Mouse (Mus musculus): ENCODE measurements around the gene Alg3. TPM values are rescaled to one million over a fixed set of nuclear protein-coding genes. Genes with fewer than 3 reads are reported as not detected.

Alg3 gene
- total RNA-seq, 4 experiments from 2014 or later, result 8.1 to 15.5 (median 12.3) TPM

DNA sequence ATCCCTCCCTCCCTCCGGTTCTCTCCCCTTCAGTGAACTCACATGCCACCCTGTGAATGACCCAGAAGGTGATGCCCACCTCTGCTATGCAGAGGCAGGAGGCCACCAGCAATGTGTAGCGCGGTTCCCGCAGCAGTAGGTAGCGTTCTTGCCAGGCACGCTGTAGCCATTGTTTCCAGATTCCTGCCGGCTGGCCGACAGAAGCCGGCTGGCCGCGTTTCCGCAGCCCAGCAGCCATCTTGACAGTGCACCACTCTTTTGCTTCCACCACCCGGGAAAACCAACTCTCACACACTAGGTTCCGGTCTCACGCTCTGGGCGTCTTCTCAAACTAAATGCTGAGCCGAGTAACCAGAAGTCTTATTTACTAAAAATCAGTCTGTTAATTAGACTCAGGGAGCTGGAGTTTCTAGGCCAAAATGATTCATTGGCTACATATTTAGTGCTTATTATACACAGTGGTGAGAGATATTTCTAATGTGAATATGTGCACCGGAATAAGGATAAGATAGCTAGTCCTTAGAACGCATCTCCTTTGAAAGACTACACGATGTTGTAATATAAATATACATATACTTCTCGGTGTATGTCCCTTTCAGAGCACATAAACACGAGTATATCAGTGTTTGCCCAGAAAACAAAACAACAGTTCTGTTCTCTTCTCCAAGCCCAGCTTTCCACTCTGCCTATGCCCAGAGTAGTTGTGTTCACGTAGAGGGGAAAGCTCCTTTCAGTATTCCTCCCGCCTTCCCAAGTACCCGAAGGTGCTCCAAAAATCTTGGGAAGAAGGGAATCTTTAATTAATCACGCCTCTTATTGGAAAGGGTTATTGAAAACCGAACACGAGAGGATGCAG lies 806 bp downstream of the Alg3 start:
- peak in 1 of 2 experiments; percentile 73 for DNase-seq (ENCODE audit: low spot score in 2 of 2)

DNA sequence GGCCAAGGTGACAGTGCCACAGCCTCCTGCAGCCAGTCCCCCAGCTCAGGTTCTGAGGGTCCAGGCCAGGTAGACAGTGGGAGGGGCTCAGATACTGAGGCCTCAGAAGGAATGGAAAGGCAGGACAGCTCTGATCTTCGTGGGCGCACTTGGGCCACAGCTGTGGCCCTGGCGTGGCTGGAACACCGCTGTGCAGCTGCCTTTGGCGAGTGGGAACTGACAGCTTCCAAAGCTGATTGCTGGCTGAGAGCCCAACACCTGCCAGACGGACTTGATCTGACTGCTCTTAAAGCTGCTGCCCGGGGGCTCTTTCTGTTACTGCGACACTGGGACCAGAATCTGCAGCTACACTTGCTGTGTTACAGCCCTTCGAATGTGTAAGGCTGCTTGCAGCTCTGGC lies 6.8 kb downstream of the Alg3 start:
- DNase-seq (ENCODE audit: low spot score in 2 of 2), result no peak

DNA sequence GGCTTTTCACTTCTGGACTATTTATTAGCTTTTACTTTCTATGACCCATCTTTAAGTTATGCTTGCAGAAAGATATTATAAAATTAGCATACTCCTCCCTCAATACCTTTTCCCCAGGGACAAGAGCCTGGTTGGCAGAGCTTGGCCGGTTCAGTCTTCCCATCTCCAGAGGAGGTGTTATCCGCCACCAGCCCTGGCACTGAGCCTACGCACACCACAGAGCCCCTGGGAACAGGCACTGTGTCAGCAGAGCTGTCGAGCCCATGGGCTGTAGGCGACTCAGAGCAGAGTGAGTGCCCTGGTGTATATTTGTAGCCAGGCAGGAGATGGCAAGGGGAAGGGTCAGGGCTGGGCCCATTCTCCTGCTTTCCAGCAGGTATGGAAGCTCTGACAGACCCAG lies 11.0 kb downstream of the Alg3 start:
- no peak for DNase-seq (ENCODE audit: low spot score in 2 of 2)

DNA sequence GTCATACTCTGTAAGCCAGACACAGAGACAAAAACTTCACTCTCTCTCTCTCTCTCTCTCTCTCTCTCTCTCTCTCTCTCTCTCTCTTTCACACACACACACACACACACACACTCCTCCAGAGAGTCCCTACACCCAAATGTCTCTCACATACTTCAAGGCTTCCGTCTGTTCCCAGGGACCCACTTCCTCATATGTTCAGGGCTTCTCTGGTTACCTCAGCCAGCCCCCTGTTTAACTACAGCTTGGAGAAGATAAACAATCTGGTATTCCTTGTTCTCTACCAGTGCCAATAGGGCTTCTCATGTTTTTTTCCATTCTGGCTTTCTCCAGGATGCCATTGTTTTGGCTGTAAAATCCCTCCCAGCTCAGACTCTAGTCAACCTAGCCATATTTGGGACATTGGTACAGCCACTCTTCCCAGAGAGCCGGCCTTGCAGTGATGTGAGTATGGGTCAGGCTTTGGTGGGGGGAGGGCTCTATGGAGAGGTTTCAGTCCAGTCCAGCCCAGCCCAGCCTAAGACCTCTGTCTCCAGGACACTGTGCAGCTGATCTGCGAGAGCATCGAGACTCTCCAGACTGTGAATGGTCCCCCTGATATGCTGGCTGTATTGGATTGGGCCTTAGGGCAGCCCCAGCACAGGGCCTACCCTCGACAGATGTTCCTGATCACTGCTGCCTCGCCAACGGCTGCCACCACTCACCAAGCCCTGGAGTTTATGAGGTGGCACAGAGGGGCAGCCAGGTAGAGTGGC lies 14.7 kb downstream of the Alg3 start:
- DNase-seq (ENCODE audit: low spot score in 2 of 2), result no peak

DNA sequence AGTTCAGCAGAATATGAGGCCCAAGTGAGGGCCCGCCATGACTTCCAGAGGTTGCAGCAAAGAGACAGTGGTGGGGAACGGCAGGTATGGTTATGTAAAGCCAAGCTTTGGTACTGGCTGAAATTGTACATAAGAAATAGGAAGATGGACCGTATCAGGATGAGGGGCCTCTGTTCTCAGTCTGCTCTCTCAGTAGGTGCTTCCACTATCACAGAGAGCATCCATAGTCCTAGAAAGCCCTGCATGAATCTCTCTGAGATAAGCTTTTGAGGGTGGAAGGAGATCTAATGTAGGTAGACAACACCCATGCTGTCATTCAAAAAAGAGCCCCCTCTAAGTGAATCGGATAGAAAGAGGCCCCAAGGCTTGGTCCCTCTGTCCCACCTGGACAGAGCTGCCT lies 15.8 kb downstream of the Alg3 start:
- DNase-seq (ENCODE audit: low spot score in 2 of 2), result no peak

DNA sequence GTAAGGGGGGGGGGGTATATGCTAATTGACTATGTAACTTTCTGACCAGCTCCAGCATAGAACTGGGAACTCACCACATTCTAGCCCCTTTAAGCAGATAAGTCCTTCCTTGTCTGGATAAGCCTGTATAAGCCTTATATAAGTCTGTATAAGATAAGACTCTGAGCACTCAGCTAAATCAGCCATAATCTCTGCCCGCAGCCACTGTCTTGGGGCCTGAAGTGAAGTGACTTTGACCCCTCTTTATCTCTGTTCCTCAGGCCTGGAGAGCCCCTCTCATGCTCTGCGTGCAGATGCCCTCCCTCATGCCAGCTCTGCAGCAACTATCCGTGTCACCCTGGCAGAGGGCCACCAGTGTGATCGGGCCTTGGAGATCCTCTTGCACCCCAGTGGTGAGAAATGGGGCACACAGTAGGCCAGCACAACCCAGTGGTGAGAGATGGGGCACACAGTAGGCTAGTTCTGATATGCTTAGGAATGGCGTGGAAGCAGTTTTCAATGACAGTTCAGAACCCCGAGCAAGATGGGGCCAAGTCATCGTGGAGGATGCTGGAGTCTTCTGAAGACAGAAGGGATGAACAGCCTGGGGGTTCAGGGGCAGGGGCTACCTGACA lies 16.4 kb downstream of the Alg3 start:
- no peak for DNase-seq (ENCODE audit: low spot score in 2 of 2)

DNA sequence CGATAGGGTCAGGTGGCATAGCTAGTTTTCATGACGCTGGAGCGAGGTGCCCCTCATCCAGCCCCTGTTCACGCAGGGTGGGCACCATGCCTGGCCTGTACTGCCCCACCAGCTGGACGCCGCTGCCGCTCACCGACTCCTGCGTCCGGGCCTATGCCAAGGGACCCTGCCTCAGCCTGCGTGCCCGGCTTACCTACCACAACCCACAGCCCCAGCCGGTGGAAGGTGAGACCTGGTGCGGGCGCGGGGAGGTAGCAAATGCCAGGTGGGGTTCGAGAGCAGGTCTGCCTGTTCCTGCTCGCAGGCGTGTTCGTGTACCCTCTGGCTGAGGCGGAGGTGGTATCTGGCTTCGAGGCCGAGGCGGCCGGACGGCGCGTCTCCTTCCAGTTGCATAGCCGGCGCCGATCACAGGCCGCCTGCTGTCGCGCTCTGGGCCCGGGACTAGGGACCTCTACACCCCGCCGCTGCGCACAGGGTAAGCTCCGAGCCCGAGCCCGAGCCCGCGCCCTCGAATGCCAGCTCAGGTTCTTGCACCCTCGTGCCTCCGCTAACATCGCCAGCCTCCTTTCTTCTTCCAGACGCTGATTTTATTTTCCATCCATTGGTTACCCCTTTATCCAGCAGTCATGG lies 20.3 kb downstream of the Alg3 start:
- DNase-seq (ENCODE audit: low spot score in 2 of 2), result no peak

DNA sequence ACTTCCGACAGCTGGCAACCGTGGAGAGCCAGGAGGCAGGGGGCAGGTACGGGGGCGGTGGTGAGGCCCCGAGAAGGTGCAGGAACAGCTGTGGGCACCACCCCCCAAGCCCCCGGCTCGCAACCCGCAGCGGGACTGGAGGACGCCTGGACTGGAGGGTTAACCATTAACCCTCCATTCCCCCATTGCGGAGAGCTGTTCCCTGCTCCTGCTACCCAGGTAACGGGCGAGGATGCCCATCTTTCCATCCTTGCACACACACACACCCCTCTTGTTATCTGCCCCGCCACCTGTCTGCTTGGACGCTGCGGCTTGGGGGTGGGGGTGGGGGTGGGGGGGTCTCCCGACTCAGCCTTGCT lies 20.9 kb downstream of the Alg3 start:
- no peak for DNase-seq (ENCODE audit: low spot score in 2 of 2)

DNA sequence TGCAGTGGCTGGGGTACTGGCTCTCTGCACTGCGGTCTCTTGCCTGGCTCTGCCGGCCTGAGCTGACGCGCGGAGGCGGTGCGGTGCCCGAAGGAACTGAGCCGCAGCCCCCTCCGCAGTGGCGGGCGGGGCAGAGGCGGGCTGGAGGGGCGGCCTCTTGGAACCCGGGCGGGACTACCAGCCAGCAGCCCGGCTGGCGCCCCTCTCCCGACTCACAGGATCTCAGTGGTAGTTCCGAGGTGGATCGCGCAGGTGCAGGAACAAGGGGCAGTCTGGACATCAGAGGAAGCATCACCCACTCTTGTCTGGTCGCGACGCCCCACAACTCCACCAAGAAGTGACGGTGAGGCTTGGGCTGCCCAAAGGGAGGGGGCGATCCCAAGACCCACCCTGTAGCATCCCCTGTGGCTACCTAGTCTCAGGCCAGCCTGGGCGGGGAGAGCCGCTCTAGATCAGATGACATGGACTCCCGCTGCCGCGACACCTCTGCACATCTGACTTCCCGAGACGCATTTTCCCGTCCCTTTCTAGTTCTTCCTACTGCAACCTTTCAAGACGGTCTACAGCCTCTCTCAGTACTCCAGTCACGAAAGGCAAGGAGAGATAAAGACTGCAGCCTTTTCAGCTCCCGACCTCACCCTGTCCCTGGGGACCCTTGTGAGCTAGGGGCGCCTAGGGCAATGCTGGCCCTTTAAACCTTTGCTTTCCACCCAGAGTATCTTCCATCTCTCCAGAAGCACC lies 21.4 kb downstream of the Alg3 start:
- peak in 1 of 2 experiments; percentile 64 for DNase-seq (ENCODE audit: low spot score in 2 of 2)

DNA sequence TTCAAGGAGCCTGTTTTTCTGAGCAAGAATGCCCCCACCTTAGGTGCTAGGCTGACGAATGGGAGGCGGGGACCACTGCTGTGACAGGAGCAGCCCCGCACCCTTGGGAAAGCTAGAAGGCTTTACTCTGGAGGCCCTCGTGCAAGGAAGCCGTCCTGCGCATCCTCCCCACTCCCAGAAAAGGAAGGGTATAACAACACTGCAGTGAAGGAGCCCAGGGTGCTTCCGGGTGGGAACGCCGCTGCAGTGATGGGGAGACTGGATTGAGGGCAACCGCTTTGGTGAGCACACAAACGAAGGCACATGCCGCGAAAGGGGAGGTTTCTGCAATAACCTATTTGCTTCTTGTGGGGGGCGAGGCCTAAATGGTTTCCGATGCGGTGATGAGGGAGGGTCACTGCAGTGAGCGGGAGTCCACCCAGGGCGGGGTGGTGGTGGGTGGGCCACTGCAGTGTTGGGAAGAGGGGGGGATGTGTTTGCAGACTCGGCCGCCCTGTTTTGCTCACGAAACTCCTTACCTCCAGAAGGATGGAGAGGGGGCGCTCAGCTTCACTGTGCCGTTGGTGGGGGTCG lies 22.1 kb downstream of the Alg3 start, which contains the start of gene Vwa5b2:
Gene Vwa5b2 (plus strand): TSS at position 106 of the 573 bp plus-strand sequence.
- DNase-seq (ENCODE audit: low spot score in 2 of 2), result peak in 1 of 2 experiments; percentile 20

DNA sequence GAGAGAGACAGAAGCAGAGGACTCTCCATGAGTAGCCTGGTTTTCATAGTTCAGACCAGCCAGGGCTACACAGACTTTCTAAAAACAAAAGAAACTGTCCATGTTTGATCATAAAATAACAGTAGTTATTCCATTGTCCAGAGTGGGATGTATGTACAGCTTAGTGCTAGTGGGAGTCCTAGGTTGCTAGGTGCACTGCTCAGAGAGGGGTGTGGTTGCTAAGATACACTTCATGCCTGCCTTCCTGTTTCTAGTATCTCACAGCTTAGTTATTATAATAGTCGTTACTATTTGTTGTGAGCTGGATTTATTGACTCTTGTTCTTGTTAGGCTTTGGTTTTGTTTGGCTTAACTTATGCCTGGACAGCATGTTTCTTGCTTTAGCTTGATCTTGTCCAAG lies 46.5 kb downstream of the Alg3 start:
- DNase-seq (ENCODE audit: low spot score in 2 of 2), result no peak

DNA sequence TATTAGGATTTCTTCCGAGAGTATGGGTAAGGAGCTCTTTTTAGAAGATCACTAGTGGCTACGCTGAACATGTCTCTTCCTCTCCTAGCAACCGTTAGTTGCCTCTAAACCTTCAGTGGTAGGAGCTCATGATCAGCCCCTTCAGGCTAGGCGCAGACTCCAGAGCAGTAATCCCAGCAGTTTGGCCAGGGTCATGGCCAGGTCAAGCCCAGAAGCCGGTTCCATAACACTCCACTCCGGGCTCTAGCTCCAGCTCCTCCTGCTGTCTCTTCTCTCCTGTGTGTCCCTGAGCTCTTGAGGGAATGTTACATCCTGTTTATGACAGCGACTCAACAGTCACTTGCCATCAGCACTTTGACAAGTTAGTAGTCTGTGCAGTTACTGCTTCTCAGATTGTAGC lies 54.2 kb downstream of the Alg3 start:
- DNase-seq (ENCODE audit: low spot score in 2 of 2), result no peak

Small RNA genes lying within 50 kb of the gene (microRNA-seq; reads per million reads assigned to microRNA genes)
- gene Mir1224, result 438 to 446 reads per million in 2 experiments

Other genes starting within 250 kb of the Alg3 start
- 100 to 1,000 TPM; 189 to 219 (median 203) TPM for gene Abcc5, start 185.3 kb downstream of the Alg3 start, total RNA-seq (2022)
- 10 to 100 TPM; 57.3 to 62.6 (median 59.3) TPM for gene Eif2b5, start 112.9 kb downstream of the Alg3 start, total RNA-seq (2022)
- 10 to 100 TPM; 50.6 to 55.9 (median 54.9) TPM for gene Dvl3, start 94.8 kb downstream of the Alg3 start, total RNA-seq (2022)
- gene Ap2m1, start 76.3 kb downstream of the Alg3 start, total RNA-seq (2022), result 100 to 1,000 TPM; 794 to 854 (median 817) TPM
- 100 to 1,000 TPM; 102 to 130 (median 119) TPM for gene Abcf3, start 63.2 kb downstream of the Alg3 start, total RNA-seq (2022)
- gene Vwa5b2, start 22.3 kb downstream of the Alg3 start, total RNA-seq (2022), result 10 to 100 TPM; 51.3 to 65.5 (median 57.9) TPM
- gene Eef1akmt4, start 142 bp downstream of the Alg3 start, total RNA-seq (2022), result 1 to 10 TPM; 1.1 to 2.3 (median 1.7) TPM
- under 1 TPM in 2 of 4 experiments, not detected in 2; 0.42 to 0.73 TPM for gene Gm49333, start 125 bp downstream of the Alg3 start, total RNA-seq (2022)
- gene Camk2n2, start 9.6 kb upstream of the Alg3 start, total RNA-seq (2022), result 100 to 1,000 TPM; 145 to 169 (median 150) TPM
- gene Ece2, start 18.1 kb upstream of the Alg3 start, total RNA-seq (2022), result 10 to 100 TPM; 28.2 to 33.5 (median 30.5) TPM
- gene Psmd2, start 39.9 kb upstream of the Alg3 start, total RNA-seq (2022), result 100 to 1,000 TPM; 222 to 245 (median 230) TPM
- 100 to 1,000 TPM; 253 to 267 (median 263) TPM for gene Eif4g1, start 56.6 kb upstream of the Alg3 start, total RNA-seq (2022)
- gene Fam131a, start 81.5 kb upstream of the Alg3 start, total RNA-seq (2022), result 100 to 1,000 TPM; 271 to 291 (median 283) TPM
- gene Polr2h, start 105.9 kb upstream of the Alg3 start, total RNA-seq (2022), result 10 to 100 TPM; 19.6 to 26.6 (median 21.2) TPM
- 10 to 100 TPM; 63.2 to 75.5 (median 71.9) TPM for gene Clcn2, start 106.0 kb upstream of the Alg3 start, total RNA-seq (2022)
- 10 to 100 TPM; 26.7 to 42.0 (median 32.0) TPM for gene Chrd, start 121.4 kb upstream of the Alg3 start, total RNA-seq (2022)
- gene Thpo, start 122.8 kb upstream of the Alg3 start, total RNA-seq (2022), result 1 to 10 TPM; 5.2 to 7.2 (median 5.8) TPM

All from left cerebral cortex, adult 8-10 months (tissue).